Mouse (Mus musculus): Measurements from ENCODE around the gene Tulp1. TPM values are rescaled to one million over a fixed set of nuclear protein-coding genes. Genes with fewer than 3 reads are reported as not detected.

The Tulp1 gene
- polyA plus RNA-seq, 1 experiment from 2014 or later, result 1.4 TPM

DNA sequence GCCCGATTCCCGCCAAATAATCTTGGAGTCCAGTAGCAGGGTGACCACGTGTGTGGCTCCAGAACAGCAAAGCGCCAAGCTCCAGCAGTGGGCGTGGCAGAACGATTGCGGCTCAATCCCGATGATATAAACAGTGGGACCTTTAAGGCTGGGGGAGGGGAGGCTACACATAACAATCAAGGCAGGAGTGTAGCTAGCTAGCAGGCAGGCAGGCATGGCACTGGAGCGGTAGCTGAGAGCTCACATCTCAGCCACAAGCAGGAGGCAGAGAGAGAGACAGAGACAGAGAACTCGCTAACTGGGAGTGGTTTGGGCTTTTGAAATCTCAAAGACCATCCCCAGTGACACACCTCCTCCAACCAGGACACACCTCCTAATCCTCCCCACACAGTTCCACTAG lies 59.9 kb downstream of the Tulp1 start:
- Histone ChIP-seq H3K4me3 (ENCODE audit: low read depth, low read length) (no peak overlapping the region), H3K4me2 (ENCODE audit: low read length) (no peak overlapping the region), H3K4me1 (ENCODE audit: control insufficient read depth, insufficient read depth, low read length) (peaks cover 5% of the 10 kb centered on the region; the same call in 1 of the 2 replicates), H3K27ac (ENCODE audit: low read length) (no peak overlapping the region), H3K9ac (ENCODE audit: low read depth, low read length) (no peak overlapping the region), H3K9me3 (replicated peaks; ENCODE audit: control insufficient read depth, low read length, poor library complexity, severe bottlenecking) (no peaks in the 10 kb centered on the region), H3K36me3 (ENCODE audit: control insufficient read depth, insufficient read depth, low read length) (no peaks in the 10 kb centered on the region), H3K27me3 (ENCODE audit: control insufficient read depth, insufficient read depth, low read depth, low read length) (no peaks in the 10 kb centered on the region)
- 58% methylated on average over 10 of the region's 10 CpGs for WGBS
- no peak for ATAC-seq

Other genes starting within 250 kb of the Tulp1 start
- gene Scube3, start 223.1 kb downstream of the Tulp1 start, polyA plus RNA-seq (2015; fragmentation: Nextera tagmentation; extraction: Ambion mirVana), result 5.4 and 5.8 TPM in 2 replicates
- 40.4 and 42.1 TPM in 2 replicates for gene Zfp523, start 188.1 kb downstream of the Tulp1 start, polyA plus RNA-seq (2015; fragmentation: Nextera tagmentation; extraction: Ambion mirVana)
- 6.1 and 6.8 TPM in 2 replicates for gene Def6, start 157.4 kb downstream of the Tulp1 start, polyA plus RNA-seq (2015; fragmentation: Nextera tagmentation; extraction: Ambion mirVana)
- 1.2 and 1.6 TPM in 2 replicates for gene Ppard, start 132.5 kb downstream of the Tulp1 start, polyA plus RNA-seq (2015; fragmentation: Nextera tagmentation; extraction: Ambion mirVana)
- gene Fance, start 51.7 kb downstream of the Tulp1 start, polyA plus RNA-seq (2015; fragmentation: Nextera tagmentation; extraction: Ambion mirVana), result 25.2 and 26.3 TPM in 2 replicates
- gene Rpl10a, start 36.8 kb downstream of the Tulp1 start, polyA plus RNA-seq (2015; fragmentation: Nextera tagmentation; extraction: Ambion mirVana), result 304 and 312 TPM in 2 replicates
- gene Tead3, start 14.4 kb downstream of the Tulp1 start, polyA plus RNA-seq (2015; fragmentation: Nextera tagmentation; extraction: Ambion mirVana), result 1.3 and 1.4 TPM in 2 replicates
- gene Fkbp5, start 152.3 kb upstream of the Tulp1 start, polyA plus RNA-seq (2015; fragmentation: Nextera tagmentation; extraction: Ambion mirVana), result 36.3 and 40.5 TPM in 2 replicates
- gene Armc12, start 165.6 kb upstream of the Tulp1 start, polyA plus RNA-seq (2015; fragmentation: Nextera tagmentation; extraction: Ambion mirVana), result not detected in 2 replicates
- not detected in 2 replicates for gene Clpsl2, start 184.2 kb upstream of the Tulp1 start, polyA plus RNA-seq (2015; fragmentation: Nextera tagmentation; extraction: Ambion mirVana)
- not detected in 2 replicates for gene Clps, start 195.5 kb upstream of the Tulp1 start, polyA plus RNA-seq (2015; fragmentation: Nextera tagmentation; extraction: Ambion mirVana)
- 13.1 and 16.6 TPM in 2 replicates for gene Lhfpl5, start 210.4 kb upstream of the Tulp1 start, polyA plus RNA-seq (2015; fragmentation: Nextera tagmentation; extraction: Ambion mirVana)